Mouse (Mus musculus): ENCODE data around the gene Gm45808.
"Not testable (repeated sequence)": the region's sequence is repeated elsewhere in the genome, so short reads cannot be mapped to it uniquely, and the experiment has no call there.

Gene Gm45808

GRCm38 (mm10) chr7:45486761-45487415 is at the start of gene Gm45808:
Gene Gm45808 (minus strand): TSS chr7:45486811.
- no peak for DNase-seq

DNA sequence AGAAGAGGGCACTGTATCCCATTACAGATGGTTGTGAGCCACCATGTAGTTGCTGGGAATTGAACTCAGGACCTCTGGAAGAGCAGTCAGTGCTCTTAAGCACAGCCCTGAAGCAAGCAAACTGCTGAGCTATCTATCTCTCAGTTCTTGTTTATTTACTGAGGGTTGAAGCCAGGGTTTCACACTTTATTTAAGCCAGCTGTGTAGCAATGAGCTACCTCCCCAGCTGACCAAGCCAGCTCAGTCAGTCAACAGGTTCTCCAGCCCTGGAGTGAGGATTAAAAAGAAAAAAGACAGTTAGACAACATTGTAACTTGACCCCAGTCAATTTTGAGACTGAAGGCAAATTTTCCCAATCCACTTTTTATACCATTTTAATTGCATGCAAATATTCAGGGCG is 49.1 kb upstream of the Gm45808 start:
- DNase-seq: no peak

- no peak for DNase-seq
Observed at GRCm38 (mm10) chr7:45530643-45531042, 44.0 kb upstream of the Gm45808 start.

GRCm38 (mm10) chr7:45529461-45529860 is 42.9 kb upstream of the Gm45808 start:
- no peak for DNase-seq

GRCm38 (mm10) chr7:45527169-45527568 is 40.6 kb upstream of the Gm45808 start:
- DNase-seq: not testable (repeated sequence)

DNA sequence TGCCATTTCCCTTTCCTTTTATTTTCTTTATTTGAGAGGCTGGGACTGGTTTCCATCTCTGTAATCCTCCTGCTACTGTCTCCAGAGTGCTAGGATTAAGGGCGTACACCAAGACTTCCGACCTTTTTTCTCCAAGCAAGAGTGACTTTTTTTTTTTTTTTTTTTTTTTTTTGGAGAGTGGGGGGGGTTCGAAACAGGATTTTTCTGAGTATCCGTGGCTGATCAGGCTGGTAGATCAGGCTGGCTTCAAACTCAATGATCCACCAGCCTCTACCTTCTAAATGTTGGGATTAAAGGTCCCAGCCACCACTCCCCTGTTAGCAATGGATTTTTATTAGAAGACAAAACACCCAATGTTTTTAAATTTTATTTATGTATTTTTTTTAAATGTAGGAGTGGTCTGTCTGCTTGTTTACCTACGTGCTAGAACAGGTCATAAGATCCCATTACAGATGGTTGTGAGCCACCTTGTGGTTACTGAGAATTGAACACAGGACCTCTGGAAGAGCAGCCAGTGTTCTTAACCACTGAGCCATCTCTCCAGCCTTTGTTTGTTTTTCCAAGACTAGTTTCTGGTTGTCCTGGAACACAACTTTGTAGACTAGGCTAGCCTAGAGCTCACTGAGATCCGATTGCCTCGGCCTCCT is 40.0 kb upstream of the Gm45808 start:
- DNase-seq: no peak

DNA sequence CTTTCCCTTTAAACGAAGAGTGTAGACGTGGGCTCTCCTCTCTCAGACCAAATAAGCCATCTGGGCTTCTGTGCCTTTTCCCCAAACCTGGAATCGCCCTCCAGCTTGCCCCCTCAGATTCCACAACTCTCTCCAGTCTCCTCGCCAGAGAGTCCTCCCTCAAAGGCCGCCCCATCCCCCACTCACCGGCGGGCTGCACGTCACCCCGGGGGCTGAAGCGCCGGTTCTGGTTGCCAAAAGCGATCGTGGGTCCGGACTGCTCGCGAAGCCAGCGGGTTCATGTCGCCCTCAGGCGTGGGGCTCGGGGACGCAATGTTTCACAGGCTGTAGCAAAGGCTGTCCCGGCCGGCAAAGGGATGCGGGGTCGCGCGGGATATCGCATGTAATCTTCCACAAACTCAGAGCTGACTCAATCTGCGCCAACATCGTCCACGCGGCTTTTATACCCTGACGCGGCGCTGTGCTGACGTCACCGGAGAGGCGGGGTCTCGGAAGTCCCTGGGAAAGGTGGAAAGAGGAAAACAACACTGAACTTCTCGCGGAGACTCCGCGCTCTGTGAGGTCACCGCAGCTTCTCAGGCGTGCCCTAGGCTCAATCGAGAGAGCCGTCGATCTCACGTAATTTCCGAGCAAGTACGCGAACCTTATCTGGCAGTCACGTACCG is 39.3 kb upstream of the Gm45808 start, which contains the start of the genes Ppp1r15a and Plekha4:
Gene Ppp1r15a (minus strand): TSS at position 460 of the 665 bp plus-strand sequence.
Gene Plekha4 (plus strand): TSS at position 522 of the 665 bp plus-strand sequence.
- DNase-seq: peak; percentile 95

DNA sequence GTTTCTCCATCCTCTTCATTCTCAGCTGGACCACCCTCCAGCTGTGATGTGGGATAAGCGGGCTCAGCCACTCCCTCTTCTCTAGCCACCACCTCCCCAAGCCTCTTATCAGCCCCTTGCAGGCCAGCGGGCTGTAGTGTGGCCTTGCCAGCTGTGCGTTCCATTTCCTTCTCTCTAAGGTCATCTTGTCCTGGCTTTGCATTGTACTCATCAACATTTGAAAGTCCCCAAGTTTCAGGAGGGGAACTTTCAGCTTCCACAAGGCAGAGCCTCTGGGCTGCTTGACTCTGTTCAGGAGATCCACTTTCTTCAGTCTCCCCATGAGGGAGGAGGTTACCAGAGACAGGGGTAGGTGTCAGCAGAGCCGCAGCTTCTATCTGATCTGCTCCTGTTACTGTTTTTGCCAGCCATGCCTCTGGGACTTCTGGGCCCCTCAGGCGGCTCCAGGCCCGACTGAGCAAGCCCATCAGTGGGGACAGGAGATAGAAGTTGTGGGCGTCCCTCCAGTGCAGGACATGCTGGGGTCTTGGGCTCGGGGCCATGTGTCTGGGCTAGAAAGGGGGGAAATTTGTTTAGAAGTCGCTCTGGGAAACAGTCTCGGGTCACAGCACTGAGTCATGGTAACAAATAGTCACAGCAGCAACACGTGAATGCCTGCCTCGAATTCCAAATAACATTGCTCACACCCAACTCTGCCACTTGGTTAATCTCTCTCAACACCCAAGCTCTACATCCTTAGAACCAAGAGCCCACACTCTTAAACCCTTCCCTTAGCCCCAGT is 38.4 kb upstream of the Gm45808 start:
- no peak for DNase-seq

GRCm38 (mm10) chr7:45523678-45524170 is 37.1 kb upstream of the Gm45808 start:
- no peak for DNase-seq

DNA sequence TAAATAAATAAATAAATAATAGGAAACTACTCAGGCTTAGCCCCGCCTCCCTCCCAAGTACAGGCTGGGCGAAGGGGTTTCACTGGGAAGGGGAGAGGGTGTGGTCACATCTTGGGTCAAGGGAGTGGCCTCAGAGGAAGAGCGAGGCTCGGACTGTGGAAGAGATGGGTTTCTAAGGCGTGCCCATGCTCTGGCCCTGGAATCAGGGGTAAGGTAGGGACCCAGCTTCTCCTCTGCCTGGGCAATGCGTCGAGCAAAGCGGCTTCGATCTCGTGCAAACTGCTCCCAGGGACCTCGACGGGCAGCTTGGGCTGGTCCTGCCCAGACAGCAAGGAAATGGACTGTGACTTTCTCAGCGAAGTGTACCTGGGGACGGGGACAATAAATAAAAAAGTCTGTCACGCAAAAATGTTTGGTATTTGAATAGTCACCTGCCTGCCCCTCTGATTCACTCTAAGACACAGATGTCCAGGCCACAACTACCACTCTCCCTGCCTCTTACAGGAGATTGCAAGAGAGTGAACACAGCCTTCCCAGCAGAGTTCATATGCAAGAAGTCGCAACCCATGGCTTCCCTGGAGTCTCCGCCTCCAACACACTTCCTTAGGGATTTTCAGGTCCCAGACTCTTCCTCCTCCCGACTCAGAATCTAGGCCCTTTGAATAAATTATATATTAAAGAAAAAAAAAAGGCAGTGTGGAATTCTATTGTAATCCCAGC is 36.5 kb upstream of the Gm45808 start:
- no peak for DNase-seq

DNA sequence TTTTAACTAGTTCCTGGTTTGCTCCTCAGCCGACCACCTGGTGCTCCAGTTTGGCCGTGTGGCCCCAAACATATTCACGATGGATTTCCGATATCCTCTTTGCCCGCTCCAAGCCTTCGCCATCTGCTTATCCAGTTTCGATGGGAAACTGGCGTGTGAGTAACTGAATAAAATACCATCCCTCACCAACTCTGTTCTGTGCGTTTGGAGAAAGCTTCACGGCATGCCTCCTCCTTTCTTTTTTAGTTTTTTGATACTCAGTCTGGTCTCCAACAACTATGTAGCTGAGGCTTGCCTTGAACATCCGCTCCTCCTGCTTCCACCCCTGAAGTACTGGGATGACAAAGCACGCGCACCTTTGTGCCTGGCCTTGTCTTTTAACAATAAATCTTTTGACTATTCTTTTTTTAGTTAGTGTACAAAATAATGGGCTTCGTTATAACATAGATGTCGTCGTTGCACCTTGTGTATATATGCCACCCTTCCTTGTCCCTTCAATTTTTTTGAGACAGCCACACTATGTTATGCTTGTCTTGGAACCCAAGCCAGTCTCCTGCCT is 35.7 kb upstream of the Gm45808 start:
- DNase-seq: no peak

DNA sequence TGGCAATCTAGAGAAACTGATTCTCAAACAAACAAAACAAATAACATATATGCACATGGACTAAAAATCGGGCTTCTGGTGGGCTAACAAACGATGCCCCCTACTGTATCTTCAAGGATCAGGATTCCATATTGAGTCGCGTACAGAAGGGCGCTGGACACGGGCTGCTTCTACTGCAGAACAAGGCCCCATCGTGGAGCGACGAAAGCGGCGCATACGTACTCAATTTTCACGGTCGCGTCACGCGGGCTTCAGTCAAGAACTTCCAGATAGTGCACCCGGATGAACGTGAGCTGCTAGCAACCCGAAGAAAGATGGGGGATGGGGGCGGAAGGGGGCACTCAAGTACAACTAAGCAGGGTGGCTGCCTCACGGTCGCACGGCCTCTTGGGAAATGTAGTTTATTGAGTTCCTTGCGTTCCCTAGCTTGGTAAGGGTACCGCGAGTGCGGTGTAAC is 35.1 kb upstream of the Gm45808 start:
- peak; percentile 92 for DNase-seq

GRCm38 (mm10) chr7:45520605-45521004 is 34.0 kb upstream of the Gm45808 start:
- no peak for DNase-seq

DNA sequence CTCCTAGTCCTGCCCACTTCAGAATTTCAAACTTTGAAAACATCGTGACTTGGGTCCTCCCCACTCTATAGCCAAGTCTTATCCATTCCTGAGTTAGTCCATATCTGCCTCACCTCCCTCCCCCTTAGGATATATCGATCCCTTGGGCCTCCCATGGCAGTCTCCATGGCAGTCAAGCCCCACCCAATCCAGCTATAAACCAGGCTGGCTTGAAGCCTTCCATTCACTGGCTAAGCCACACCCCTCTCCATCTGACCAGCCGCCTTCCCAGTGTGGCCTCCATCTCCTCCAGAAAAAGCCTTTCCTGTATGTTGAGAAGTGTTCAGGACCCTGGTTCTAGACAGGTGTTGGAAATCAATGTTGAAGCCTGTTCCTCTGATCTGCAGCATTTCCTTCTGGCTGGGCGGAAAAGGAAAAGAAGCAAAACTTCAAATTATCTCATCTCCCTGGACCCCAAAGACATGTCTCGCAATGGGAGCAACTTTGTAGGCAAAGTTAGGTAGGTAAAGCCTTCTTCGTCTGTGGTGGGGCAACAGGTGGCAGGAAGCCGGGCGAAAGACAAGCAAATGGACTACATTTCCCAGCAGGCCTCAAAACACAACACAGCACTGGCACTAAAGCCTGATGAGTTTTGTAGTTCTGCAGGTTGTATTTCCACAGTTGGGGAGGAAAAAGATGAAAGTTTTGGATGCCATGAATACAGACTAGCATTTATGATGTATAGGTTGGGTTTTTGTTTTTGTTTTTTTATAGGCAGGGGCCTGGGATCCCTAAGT is 32.9 kb upstream of the Gm45808 start:
- peak; percentile 68 for DNase-seq

GRCm38 (mm10) chr7:45518618-45519017 is 32.0 kb upstream of the Gm45808 start:
- no peak for DNase-seq

- not testable (repeated sequence) for DNase-seq
Observed at GRCm38 (mm10) chr7:45516846-45517245, 30.2 kb upstream of the Gm45808 start.

GRCm38 (mm10) chr7:45515436-45515835 is 28.8 kb upstream of the Gm45808 start:
- DNase-seq: peak; percentile 43

GRCm38 (mm10) chr7:45514411-45514810 is 27.8 kb upstream of the Gm45808 start:
- no peak for DNase-seq

DNA sequence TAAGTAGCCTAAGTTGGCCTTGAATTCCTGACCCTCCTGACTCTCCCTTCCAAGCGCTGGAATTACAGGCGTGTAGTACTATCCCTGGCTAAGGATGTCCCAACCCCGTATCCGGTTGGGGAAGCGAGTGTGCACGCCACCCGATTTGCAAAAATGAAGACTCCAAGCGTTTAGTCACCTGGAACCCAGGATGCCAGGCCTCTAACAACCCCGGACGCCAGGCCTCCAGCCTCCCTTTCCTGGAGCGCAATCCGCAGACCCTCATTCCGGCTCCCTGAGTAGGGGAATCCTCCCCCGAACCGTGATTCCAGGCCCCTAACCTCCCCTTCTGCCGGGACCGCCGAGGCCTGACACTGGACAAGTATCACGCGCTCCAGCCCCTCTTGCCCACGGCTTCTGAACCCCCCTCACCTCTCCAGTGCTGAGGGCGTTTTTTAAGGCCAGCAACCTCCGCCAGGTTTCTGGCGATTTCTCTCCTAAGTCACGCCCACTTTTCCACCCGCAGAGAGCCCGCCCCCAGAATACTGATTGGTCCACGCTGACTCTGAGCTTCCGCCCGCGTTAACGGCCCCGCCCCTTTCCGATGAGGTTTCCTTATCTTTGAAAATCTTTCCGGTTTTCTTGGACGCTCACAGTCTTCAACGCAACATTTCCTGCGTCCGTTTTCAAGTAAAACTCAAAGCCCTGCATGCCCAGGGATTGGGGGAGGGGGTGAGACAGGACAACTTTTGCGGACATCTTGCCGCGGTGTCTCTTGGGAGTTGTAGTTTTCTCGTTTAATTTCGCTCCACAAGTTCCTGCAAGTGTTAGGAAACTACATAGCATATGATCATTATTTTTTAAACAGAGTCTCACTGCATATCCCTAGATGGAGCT is 23.5 kb upstream of the Gm45808 start, which contains the start of gene Nucb1:
Gene Nucb1 (minus strand): TSS at position 495 of the 876 bp plus-strand sequence.
- peak; percentile 94 for DNase-seq

All from thymus, postnatal 4 days (tissue).